Mouse (Mus musculus) gonadal fat pad, adult 2 months (tissue): ENCODE results near the gene Plppr1. TPM values are rescaled to one million over a fixed set of nuclear protein-coding genes. Genes with fewer than 3 reads are reported as not detected.

ENCODE experiments used
- DNase-seq: peaks from one replicate; pipeline ENCODE4 v3.0.0-alpha.2; 2012; ENCODE audit warnings: low read depth
- polyA plus RNA-seq: library from polyadenylated mRNA; depleted of rRNA; stranded (reverse); fragments of >200 nt; gene quantifications from 2 replicates; pipeline ENCODE4 v1.2.3, GENCODE M21; 2012; rRNA removed

Gene Plppr1
- polyA plus RNA-seq: 0.09 and 0.11 TPM in 2 replicates

DNA sequence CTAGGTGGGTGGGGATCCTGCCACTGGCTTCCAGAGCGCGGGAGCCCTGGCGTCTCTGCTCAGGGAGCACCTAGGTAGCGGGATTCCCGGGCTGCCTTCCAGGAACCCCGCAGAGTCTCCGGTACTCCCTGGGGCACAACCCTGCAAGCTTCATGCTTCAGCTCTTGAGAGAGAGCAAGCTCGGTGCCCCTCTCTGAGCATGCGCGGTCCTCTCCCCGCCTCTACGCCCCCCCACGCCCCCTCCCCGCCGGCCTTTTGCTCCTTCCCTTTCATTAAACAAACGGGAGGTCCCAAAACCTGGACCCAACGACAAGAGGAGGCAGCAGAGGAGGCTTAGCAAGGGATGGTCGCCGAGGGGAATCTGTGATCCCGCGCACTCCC is at the start of gene Plppr1:
Gene Plppr1, plus strand, starts transcription at position 253 of the 381 bp plus-strand sequence.
- no peak for DNase-seq

DNA sequence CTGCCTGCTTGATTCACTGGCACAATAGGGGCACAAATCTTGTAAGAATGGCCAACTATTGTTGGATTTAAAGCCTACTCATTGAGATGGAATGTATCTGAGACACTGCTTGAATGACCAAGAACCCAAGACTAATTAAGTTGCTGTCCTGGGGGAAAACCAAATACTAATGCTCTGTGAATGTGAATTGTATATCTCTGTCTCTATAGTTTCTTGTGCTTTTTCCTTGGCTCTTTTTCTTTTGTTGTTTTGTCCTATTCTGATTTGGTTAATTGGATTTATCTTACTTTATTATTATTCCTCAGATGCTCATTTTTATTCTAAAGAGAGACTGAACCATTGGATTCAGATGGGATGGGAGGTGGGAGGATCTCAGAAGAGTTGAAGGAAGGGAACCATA is 42.4 kb upstream of the Plppr1 start:
- no peak for DNase-seq

DNA sequence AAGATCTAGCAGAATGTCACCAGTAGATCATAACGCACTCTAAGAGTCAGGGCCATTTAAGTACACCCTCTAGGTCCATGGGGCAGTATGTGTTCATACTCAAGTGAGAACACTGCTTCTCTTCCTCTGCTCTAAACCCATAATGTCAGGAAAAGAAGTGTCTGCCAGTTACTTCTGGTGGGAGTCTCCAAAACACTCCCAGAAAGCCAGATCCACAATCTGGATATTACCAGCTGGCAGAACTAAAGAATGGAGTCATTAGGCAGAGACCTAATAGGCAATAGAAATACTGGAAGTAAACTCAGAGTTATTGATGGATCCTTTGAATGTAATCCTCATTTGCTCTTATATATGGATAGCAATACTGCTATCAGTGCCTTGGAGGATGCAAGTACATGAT is 35.9 kb upstream of the Plppr1 start:
- DNase-seq: no peak

DNA sequence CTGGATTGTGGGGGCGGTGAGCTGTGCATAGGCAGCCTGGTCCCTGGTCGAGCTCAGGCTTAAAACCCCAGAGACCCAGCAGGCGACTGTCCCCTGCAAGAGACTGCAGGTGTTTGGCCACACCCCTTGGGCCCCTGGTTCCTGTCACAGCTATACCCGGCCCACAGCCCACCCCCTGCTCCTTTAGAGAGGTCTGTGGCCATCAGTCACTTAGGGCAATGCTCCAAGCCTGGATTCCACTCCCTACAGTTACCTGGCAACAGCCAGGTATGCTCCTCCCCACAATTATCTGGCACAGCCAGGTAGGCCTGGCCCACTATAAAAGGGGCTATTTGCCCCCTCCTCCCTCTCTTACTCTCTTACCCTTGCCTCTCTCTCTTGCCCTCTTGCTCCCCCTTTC is 20.8 kb upstream of the Plppr1 start:
- no peak for DNase-seq

DNA sequence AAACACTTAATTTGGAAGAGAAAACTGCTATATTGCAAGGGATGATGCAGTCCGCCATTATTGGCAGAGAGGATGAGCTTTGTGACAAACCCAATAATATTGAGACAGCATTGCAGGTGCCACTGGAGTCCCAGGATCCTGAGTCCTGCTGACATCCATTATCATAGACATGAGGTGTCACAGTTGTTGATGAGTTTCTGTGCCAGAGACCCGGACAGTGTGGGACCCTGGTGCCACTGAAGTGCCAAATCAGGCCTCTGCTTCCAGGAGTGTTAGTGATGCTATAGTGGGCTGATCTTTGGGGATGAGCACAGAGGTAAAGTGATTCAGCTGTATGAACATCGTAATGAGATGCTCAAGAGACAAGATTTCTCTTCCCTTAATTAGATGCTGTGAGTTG is 19.2 kb upstream of the Plppr1 start:
- DNase-seq: no peak

DNA sequence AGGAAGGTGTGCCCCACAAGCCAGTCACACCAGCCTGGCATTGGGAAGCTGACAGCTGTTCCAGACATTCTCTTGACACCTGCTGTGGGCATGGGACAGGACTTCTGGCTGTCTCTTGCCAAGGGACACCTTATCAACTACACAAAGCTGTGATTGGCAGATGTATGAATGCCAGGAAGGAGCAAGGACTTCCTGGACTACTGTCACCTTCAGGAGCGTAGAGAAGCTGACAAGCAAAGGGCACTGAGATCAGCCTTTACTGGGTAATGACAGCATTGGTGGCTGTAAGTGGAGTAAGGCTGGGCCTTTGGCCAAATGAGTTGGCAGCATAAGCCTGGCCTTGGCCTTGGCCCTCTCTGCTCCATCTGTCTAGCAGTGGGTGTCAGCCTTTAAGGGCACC is 17.4 kb upstream of the Plppr1 start:
- no peak for DNase-seq

DNA sequence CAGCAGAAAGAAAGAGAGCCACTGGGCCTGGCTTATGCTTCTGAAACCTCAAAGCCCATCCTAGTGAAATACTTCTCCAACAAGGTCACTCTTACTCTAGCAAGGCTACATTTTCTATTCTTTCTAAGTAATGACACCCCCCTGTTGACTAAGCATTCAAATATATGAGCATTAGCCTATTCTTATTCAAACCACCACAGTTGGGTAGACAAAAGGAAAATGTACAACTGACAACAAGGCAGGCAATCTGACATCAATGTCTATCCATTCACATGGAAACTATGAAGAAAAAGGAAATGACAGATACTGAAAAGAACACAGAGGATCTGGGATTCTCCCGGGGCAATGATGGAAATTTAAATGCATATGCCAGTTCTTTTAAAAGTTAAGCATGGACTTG is 8.4 kb upstream of the Plppr1 start:
- DNase-seq: no peak

DNA sequence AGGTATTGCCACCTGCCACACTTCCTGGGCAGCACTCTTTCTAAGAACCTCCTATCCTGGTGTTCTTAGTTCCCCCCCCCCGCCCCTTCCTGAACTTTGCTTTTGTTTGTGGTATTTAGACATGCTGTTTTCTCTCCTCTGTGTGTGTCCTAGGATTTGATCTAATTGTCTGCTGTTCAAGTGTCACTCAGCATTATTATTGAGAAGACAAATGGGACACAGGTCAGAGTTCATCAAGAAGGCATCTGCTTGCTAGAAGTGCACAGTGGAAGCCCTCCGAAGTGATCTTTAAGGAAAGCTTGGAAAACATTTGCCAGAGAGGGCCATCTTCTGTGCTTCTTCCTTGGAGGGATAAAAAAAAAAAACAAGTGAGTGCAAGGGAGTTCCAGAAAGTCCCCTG is 1.2 kb upstream of the Plppr1 start:
- no peak for DNase-seq

DNA sequence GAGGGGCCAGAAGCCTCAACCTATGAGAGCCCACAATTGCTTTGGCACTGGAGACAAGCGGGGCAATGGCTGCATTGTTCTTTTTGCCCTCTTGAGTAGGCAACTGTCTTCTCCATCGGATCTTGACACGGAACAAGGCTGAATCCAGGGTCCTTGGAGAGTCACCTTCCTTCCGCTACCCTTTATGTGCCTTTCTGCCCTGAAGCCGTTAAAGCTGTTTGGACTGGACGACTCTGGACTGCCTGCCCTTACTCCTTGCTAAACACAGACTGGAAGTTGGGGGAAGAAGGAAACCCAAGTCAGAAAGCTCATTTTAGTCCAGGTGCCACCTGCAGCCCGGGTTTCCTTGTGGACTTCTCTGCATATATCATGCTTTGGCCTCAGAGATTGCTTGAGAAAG is 516 bp upstream of the Plppr1 start:
- no peak for DNase-seq

DNA sequence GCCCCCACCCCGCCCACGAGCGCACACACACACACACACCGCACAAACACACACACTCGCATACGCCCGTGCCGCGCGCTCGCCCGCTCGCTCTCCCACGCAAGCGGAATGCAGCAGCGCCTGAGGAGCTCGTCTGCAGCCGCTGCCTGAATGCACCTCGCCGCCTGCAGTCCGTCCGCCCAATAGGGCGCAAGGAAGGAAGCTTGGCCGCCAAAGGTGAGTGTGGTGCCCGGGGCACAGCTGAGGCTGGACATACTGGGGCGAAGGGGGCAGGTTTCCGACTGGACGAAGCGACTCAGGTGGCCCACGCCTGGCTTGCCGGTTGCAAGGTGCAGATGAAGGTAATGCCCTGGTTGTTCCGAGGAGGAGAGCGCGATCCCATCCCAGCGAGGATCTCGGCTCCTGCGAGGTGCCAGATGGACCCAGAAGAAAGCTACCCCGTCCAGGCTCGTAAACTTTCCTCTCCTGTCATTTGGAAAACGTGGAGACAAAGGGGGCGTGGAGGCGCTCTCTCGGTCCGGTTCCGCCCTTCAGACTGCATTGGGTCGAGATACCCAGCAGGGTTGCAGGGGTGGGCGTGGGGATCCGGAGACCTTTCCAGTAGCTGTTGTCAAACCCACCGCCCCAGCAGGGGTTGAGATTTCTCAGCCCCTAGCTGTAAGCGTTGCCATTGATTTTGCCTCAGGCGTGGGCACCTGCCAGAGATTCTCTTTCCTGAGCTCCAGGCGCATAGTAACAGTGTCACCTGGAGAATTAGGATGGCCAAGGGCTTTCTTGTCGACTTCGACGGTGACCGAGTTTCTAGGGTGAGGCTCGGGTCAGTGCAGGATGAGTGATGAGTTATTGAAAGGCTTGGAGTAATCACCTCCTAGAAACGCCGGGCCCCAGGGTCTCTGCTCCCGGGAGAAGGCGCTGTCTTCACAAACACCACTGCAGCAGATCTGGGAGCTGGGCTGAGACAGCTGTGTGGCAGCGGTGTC is 619 bp downstream of the Plppr1 start:
- DNase-seq: no peak

DNA sequence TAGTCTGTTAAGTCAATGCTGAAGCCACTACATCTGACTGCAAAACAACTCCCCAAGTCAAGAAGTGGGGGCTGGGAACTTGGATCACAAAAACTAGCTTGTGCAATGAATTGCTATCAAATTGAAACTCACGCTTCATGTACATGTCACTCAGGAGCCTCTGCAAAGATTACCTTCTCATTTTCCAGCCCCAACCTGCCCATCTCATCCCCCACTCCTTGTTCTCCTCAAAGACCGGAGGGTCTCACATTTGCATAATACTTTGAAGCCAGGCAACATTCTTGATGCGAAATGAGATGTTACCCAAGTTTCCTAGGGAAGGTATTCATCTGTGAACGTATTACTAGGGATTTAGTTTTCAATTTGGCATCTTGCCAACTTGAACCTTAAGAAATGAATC is 10.4 kb downstream of the Plppr1 start:
- no peak for DNase-seq

DNA sequence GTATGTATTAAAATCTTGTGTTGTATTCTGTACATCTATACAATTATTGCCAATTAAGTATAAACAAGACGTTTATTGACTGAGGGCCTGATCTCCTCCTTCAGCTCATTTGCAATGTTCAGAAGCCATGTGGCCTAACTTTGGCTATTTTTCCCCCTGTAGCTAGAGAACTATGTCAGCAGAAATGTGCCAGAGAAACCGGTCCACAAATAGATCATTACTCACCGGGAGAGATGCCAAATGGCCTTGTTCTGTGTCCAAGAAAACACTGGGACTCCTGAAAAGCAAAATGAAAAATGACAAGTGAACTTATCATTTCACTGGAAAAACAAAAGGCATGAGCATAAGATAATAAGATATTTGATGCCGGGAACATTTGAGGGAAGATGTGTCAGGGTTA is 13.8 kb downstream of the Plppr1 start:
- no peak for DNase-seq

DNA sequence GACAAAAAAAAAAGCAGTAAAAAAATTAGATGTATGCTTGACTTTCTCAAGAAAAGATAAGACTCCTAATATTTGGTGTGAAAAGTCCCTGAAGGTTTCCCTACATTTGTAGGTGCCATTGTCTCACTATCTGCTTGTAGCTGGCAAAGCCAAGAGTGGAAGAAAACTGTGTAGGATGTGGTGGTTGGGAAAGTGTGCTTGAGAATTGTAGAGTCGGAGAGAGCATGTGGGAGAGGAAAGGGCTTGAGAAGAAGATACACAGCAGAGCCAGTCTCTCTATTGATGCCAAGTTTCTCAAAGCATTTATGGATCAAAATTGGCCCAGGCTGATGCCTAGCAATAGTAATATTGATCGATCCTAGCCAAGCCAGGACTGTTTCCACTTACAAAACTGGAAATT is 16.8 kb downstream of the Plppr1 start:
- no peak for DNase-seq

DNA sequence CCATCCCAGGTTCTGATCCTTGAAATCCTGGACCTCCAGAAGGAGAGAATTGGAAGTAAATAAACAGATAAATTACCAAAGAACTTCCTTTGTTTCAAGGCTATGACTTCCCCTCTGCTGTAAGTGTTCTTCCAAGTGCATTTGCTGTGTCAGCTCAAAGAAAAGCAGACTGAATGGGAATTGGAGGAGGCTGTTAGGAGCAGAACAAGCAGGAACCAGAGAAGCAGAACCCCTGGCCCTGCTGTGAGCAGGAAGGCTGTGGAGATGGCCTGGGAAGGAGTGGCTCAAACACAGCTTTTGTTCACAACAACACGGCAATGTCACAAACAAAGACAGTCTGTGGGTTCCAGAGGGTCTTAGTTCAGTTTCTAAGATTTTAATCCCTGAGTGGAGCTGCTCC is 20.3 kb downstream of the Plppr1 start:
- DNase-seq: no peak

DNA sequence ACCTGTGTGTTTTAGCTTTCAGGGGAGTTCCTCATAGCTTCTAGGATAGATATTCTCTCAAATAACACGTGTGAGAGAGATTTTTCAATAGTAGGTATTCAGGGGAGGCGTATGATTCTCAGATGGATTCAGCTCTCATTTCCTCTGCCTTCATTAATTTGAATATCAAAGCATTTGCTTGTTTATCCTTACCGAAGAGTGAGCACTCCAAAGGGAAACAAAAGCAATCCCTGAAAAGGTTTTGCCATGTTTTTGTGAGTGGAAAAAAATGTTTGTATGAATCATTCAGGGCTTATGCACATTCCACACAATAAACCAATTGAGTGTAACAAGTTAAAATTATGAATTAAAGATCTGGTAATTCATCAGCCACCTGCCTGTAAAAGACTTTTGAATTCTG is 29.1 kb downstream of the Plppr1 start:
- DNase-seq: no peak

DNA sequence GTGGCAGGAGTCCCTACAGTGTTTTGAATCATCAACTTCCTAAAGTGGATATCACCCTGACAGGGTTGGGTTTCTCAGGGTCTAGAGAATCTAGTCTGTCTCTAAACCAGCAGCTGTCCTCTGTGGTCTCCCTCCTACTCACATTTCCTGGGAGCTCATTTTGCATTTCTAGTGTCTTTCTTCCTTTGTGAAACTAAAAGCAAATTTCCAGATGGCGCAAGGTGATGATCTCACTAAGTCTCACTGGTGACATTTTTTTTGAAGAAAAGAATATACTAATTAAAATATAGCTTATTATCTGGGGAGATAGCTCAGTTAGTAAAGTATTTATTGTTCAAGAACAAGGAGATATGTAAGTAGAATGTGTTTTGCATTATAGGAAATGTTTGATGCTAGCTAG is 31.4 kb downstream of the Plppr1 start:
- no peak for DNase-seq

DNA sequence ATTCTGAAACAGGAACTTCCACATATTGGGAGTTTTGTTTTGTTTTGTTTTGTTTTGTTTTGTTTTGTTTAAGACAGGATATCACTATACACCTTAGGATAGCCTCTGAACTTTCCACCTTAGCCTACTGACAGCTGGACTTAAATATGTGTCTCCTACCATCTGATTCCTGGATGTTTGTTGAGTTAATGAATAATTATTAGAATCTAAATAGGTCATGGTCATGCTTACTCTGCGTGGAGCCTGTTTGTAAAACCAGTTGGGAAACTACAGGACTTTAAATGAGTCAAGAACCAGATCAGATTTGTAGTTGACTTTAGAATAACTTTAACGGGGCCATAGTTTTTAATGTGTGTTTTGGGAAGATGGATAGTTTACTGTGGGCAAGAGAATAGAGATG is 40.4 kb downstream of the Plppr1 start:
- DNase-seq: no peak

DNA sequence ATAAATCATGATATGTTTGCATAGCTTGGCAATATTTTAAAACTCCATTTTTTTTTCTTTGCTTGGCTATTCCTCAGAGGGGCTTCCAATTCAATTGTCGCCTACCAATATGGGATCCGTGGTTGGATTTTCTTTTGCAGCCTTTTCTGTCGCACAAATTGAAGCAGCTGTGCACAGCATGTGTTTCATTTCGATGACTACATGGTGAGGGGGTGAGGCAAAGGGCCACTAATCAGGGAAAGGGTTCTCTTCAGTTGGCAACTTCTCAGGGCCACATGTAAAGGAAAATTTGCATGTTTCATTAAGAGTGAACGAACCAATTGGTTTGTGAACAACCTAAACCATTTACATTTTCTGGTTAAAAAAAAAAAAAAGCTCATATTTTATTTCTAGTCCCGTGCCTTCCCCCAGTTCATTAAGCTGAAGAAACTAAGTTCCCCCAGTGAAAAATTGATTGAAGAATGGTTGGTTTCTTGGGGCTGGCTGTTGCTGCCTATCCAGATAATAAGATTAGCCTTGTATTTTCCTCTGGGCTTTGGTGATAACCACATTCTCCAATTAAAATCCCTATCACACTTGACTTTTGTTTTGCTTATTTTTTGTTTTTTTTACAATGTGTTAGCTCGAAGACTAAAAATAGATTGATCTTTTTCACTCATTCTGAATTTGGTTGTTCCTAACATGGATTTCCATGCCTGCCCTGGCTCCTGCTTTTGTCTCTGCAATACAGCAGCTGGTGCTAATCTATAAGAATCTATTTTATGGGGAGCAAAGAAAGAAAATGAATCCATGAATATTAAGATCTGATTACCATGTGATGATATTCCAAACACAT is 43.1 kb downstream of the Plppr1 start:
- DNase-seq: no peak

DNA sequence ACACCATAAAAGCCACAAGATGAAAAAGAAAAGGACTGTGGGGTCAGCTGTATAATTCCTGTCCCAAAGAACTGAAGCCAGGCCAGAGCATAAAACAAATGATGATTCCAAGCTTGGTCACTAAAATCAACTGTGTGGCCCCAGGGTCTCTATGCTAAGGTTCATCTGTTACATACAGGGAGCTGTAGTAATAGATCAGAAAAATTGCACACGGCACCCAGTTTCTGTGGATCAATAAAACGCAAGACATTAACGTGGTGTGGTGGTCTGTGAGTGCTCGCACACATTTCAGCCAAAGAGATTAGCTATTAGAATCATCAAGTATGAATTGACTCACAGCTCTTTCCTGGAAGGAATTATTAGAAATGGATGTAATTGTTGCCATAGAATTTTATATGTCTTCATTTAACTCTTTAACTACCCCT is 43.7 kb downstream of the Plppr1 start:
- DNase-seq: no peak

DNA sequence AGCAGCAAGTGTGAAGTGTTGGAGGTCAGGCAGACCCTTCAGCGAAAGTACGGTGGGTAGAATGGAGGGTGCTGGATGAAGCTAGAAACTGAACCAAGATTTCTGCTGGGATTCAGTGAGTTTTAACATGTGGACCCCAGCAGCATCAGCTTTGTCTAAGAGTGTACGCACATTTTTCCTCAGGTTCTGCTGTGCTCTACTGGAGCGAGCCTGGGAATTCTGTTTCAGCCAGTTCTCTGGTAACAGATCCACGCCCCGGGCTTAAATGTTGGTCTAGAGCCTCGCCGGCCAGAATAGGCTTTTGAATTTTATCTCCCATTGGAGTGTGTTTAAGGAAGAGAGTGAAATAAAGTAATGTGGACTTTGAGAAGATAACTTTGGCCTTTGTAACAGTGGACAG is 45.8 kb downstream of the Plppr1 start:
- no peak for DNase-seq

DNA sequence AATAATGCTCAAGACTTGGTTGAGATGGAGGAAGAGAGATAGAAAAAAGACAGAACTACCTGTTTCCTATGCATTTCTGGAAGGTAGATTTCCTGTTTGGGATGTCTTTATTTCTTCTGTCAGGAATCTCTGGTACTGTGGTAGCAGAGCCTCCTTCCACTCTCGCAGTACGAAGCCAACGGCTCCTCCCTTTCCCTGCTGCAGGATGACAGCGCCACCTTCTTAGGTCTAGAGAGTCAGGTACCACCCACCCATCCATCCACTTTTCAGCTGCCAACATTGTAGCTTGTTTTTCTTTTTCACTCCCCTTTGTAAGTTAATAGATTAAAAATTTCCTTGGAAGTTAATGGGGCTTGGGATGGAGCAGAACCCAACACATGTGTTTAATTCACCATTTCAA is 48.8 kb downstream of the Plppr1 start:
- DNase-seq: no peak

DNA sequence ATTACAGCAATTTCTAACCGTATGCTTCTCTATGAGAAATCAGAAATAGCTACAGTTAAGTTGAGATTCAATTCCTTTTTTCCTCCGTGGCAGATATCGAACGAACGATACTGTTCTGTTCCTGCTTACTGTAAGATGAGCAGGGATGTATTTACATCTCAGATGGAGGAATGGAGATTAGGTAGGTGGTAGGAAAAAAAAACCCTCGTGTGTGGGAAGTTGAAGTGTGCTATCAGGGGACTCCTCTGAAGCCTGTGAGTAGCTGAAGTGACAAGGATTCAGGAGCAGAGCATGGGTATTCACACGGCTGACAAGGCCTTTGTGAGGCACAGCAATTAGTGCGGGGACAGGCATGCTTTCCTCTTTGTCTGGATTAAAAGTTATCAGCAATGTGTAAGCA is 49.3 kb downstream of the Plppr1 start:
- DNase-seq: no peak

DNA sequence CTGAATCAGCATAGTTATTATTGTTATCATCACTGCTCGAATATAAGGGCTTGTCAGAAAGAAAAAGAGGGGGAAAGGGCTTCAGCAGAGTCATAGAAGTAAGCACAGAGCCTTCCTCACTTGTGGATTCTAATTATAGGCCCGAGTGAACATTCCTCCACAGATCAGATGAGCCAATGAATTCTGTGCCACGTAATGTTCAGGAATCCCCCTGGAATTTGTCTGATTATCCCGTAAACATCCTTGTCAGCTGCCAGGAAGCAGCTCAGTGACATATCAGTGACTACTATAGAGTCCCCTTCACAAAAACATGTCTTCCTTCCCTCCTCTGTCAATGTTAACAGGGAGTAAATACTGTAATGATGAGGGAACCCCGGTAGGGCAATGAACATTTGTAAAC is 50.9 kb downstream of the Plppr1 start:
- DNase-seq: no peak
